Mouse (Mus musculus): ENCODE measurements around the gene Lcn11. TPM values are rescaled to one million over a fixed set of nuclear protein-coding genes. Genes with fewer than 3 reads are reported as not detected.
"Not testable (repeated sequence)": the region's sequence is repeated elsewhere in the genome, so short reads cannot be mapped to it uniquely, and the experiment has no call there.

The Lcn11 gene
- polyA plus RNA-seq (2015; fragmentation: Nextera tagmentation; extraction: Ambion mirVana), result not detected in 2 replicates

DNA sequence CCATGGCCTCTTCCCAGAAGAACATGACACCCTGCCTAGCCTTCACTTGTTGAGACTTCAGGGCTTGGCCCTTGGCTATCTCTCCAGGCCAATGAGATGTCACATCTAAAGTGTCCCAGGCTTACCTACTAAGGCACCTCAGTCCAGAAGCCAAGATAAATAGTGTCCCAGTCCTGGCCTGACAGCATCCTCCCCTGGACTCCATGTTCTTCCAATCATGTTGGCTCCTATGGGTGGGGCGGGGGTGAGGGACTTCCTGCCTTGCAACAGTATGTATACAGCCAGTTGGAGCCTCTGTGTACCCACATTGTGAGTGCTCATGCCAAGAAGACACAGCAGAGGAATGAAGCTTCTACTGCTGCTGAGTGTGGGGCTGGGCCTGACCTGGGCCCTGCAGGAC, at the start of gene Lcn11:
Lcn11 (plus strand) TSS at position 301 of the 400 bp plus-strand sequence.
- Histone ChIP-seq H3K4me3 (ENCODE audit: low read length) (no peak within 1 kb of the TSS), H3K9ac (ENCODE audit: low read depth, low read length) (no peak within 1 kb of the TSS), H3K9me3 (ENCODE audit: control insufficient read depth, low read length) (no peaks in the 10 kb centered on the region), H3K27me3 (replicated peaks; ENCODE audit: control insufficient read depth, insufficient read depth, low read length) (no peaks in the 10 kb centered on the region), H3K27ac (ENCODE audit: low read length) (no peak within 1 kb of the TSS), H3K4me2 (ENCODE audit: low read depth, low read length) (no peak within 1 kb of the TSS), H3K4me1 (ENCODE audit: control insufficient read depth, insufficient read depth, low read length) (no peaks in the 10 kb centered on the region), H3K36me3 (ENCODE audit: control insufficient read depth, insufficient read depth, low read length) (no peaks in the 10 kb centered on the region)
- no peak for ATAC-seq
- 78% methylated on average over 1 of the region's 1 CpGs for WGBS

DNA sequence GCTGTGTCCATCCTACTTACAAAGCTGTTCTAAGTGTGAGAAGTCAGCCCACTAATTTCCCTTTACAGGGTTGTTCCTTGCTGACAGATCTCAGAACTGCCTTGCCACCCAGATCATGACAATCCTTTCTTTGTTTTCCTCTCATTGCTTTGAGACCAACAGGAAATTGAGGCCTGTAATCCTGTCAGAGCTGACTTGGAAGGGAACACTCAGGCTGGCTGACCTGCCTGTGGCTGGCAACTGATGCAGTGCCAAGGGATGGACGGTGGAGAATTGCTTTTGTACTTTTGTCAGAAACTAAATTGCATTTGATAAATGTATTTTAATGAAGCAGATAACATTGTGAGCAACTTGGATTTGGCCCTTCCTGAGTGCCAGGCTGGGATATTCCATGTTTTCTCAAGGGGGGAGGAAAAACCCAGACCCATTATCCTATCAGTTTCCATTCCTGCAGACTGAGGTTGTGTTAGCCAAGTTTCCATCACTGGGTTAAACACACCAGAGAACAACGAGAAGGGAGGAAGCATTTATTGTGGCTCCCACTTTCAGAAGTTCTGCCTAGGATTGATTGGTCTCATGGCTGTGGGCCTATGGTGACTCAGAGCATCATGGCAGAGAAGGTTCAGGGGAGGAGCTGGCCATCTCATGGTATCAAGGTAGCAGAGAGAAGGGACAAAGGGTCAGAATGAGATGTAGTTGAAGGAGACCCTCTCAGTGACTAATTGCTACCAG, 43.5 kb upstream of the Lcn11 start:
- Histone ChIP-seq H3K9me3 (ENCODE audit: control insufficient read depth, low read length) (no peaks in the 10 kb centered on the region), H3K4me1 (ENCODE audit: control insufficient read depth, insufficient read depth, low read length) (no peaks in the 10 kb centered on the region), H3K4me3 (ENCODE audit: low read length) (no peak overlapping the region), H3K9ac (ENCODE audit: low read depth, low read length) (no peak overlapping the region), H3K36me3 (ENCODE audit: control insufficient read depth, insufficient read depth, low read length) (no peaks in the 10 kb centered on the region), H3K27me3 (replicated peaks; ENCODE audit: control insufficient read depth, insufficient read depth, low read length) (no peaks in the 10 kb centered on the region), H3K4me2 (ENCODE audit: low read depth, low read length) (no peak overlapping the region), H3K27ac (ENCODE audit: low read length) (no peak overlapping the region)
- 59% methylated on average over 2 of the region's 2 CpGs for WGBS
- ATAC-seq, result no peak

GRCm38 (mm10) chr2:25736709-25737108, 40.1 kb upstream of the Lcn11 start, which contains the start of gene Obp2b:
Gene Obp2b (plus strand): TSS chr2:25737009.
- not testable (repeated sequence) for H3K36me3 ChIP-seq (ENCODE audit: control insufficient read depth, insufficient read depth, low read length); H3K4me1 ChIP-seq (ENCODE audit: control insufficient read depth, insufficient read depth, low read length); ATAC-seq; H3K27me3 ChIP-seq (replicated peaks; ENCODE audit: control insufficient read depth, insufficient read depth, low read length); H3K4me2 ChIP-seq (ENCODE audit: low read depth, low read length); H3K4me3 ChIP-seq (ENCODE audit: low read length); H3K9me3 ChIP-seq (ENCODE audit: control insufficient read depth, low read length); H3K27ac ChIP-seq (ENCODE audit: low read length); H3K9ac ChIP-seq (ENCODE audit: low read depth, low read length)
- 71% methylated on average over 3 of the region's 3 CpGs for WGBS

DNA sequence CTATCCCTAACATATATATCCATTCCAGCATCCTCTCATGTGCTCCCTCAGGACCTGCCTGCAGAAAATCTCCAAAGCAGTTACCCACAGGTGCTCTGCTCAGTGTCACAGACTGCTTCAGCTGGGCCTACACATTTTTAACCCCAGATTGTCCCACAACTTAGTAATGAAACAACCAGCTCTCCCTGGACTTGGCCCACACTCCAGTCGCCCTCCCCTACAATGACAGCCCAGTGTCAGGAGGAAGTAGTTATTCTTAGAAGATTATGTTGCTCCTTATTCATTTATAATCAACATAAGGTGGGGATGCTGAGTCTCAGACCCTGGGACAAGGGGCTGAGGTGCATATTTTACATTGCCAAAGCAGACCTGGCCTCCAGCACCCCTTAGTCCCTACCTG, 35.1 kb upstream of the Lcn11 start:
- no peak overlapping the region for H3K27ac ChIP-seq (ENCODE audit: low read length)
- H3K36me3 ChIP-seq (ENCODE audit: control insufficient read depth, insufficient read depth, low read length), result no peaks in the 10 kb centered on the region
- no peaks in the 10 kb centered on the region for H3K4me1 ChIP-seq (ENCODE audit: control insufficient read depth, insufficient read depth, low read length)
- H3K9me3 ChIP-seq (ENCODE audit: control insufficient read depth, low read length), result no peaks in the 10 kb centered on the region
- WGBS, result 90% methylated on average over 1 of the region's 1 CpGs
- ATAC-seq, result no peak
- H3K27me3 ChIP-seq (replicated peaks; ENCODE audit: control insufficient read depth, insufficient read depth, low read length), result no peaks in the 10 kb centered on the region
- no peak overlapping the region for H3K9ac ChIP-seq (ENCODE audit: low read depth, low read length)
- no peak overlapping the region for H3K4me3 ChIP-seq (ENCODE audit: low read length)
- H3K4me2 ChIP-seq (ENCODE audit: low read depth, low read length), result no peak overlapping the region

- H3K27ac ChIP-seq (ENCODE audit: low read length), result no peak overlapping the region
- no peak overlapping the region for H3K9ac ChIP-seq (ENCODE audit: low read depth, low read length)
- H3K4me2 ChIP-seq (ENCODE audit: low read depth, low read length), result no peak overlapping the region
- no peaks in the 10 kb centered on the region for H3K9me3 ChIP-seq (ENCODE audit: control insufficient read depth, low read length)
- WGBS, result 88% methylated on average over 1 of the region's 1 CpGs
- H3K4me1 ChIP-seq (ENCODE audit: control insufficient read depth, insufficient read depth, low read length), result no peaks in the 10 kb centered on the region
- H3K27me3 ChIP-seq (replicated peaks; ENCODE audit: control insufficient read depth, insufficient read depth, low read length), result no peaks in the 10 kb centered on the region
- no peaks in the 10 kb centered on the region for H3K36me3 ChIP-seq (ENCODE audit: control insufficient read depth, insufficient read depth, low read length)
- no peak for ATAC-seq
- no peak overlapping the region for H3K4me3 ChIP-seq (ENCODE audit: low read length)
These were observed 22.6 kb upstream of the Lcn11 start for GRCm38 (mm10) chr2:25754201-25754600.

- WGBS, result 63% methylated on average over 4 of the region's 4 CpGs
- Histone ChIP-seq H3K27me3 (replicated peaks; ENCODE audit: control insufficient read depth, insufficient read depth, low read length) (no peaks in the 10 kb centered on the region), H3K36me3 (ENCODE audit: control insufficient read depth, insufficient read depth, low read length) (no peaks in the 10 kb centered on the region), H3K4me3 (ENCODE audit: low read length) (no peak overlapping the region), H3K9me3 (ENCODE audit: control insufficient read depth, low read length) (no peaks in the 10 kb centered on the region), H3K27ac (ENCODE audit: low read length) (no peak overlapping the region), H3K4me2 (ENCODE audit: low read depth, low read length) (no peak overlapping the region), H3K4me1 (ENCODE audit: control insufficient read depth, insufficient read depth, low read length) (no peaks in the 10 kb centered on the region), H3K9ac (ENCODE audit: low read depth, low read length) (no peak overlapping the region)
- ATAC-seq, result no peak
These were observed 18.7 kb upstream of the Lcn11 start for GRCm38 (mm10) chr2:25758064-25758625.

DNA sequence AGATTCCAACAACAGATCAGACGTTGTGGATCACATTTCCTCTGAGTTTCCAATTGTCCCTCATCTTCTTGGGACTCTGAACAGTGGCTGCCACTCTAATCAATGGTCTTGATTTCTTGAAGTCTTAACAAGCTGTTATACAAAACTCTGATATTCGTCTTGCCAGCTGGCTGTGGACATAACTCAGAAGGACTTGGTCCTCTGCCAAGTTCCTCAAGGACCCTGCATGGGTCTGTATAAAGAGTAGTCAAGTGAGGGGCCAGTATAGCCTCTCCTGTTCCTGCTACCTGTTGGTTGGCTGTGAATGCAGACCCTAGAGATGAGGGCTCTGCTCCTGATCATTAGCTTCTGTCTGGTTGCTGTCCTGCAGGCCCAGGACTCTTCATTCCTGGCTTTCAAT, 11.5 kb upstream of the Lcn11 start, which contains the start of gene Lcn3:
Lcn3 (plus strand) TSS at position 301 of the 400 bp plus-strand sequence.
- Histone ChIP-seq H3K36me3 (ENCODE audit: control insufficient read depth, insufficient read depth, low read length) (no peaks in the 10 kb centered on the region), H3K27ac (ENCODE audit: low read length) (no peak within 1 kb of the TSS)
- 42% methylated on average over 2 of the region's 2 CpGs for WGBS

GRCm38 (mm10) chr2:25767764-25768163, 9.1 kb upstream of the Lcn11 start:
- H3K4me1 ChIP-seq (ENCODE audit: control insufficient read depth, insufficient read depth, low read length), result no peaks in the 10 kb centered on the region
- WGBS, result 71% methylated on average over 4 of the region's 4 CpGs
- no peak overlapping the region for H3K27ac ChIP-seq (ENCODE audit: low read length)
- no peaks in the 10 kb centered on the region for H3K27me3 ChIP-seq (replicated peaks; ENCODE audit: control insufficient read depth, insufficient read depth, low read length)
- no peak overlapping the region for H3K9ac ChIP-seq (ENCODE audit: low read depth, low read length)
- no peaks in the 10 kb centered on the region for H3K9me3 ChIP-seq (ENCODE audit: control insufficient read depth, low read length)
- H3K36me3 ChIP-seq (ENCODE audit: control insufficient read depth, insufficient read depth, low read length), result no peaks in the 10 kb centered on the region
- no peak for ATAC-seq
- no peak overlapping the region for H3K4me2 ChIP-seq (ENCODE audit: low read depth, low read length)
- H3K4me3 ChIP-seq (ENCODE audit: low read length), result no peak overlapping the region

More for the DNA sequence above, 11.5 kb upstream of the Lcn11 start, which contains the start of gene Lcn3:
- Histone ChIP-seq H3K9ac (ENCODE audit: low read depth, low read length) (no peak within 1 kb of the TSS), H3K4me2 (ENCODE audit: low read depth, low read length) (no peak within 1 kb of the TSS), H3K4me3 (ENCODE audit: low read length) (no peak within 1 kb of the TSS), H3K9me3 (ENCODE audit: control insufficient read depth, low read length) (no peaks in the 10 kb centered on the region), H3K27me3 (replicated peaks; ENCODE audit: control insufficient read depth, insufficient read depth, low read length) (no peaks in the 10 kb centered on the region), H3K4me1 (ENCODE audit: control insufficient read depth, insufficient read depth, low read length) (no peaks in the 10 kb centered on the region)
- ATAC-seq, result no peak

DNA sequence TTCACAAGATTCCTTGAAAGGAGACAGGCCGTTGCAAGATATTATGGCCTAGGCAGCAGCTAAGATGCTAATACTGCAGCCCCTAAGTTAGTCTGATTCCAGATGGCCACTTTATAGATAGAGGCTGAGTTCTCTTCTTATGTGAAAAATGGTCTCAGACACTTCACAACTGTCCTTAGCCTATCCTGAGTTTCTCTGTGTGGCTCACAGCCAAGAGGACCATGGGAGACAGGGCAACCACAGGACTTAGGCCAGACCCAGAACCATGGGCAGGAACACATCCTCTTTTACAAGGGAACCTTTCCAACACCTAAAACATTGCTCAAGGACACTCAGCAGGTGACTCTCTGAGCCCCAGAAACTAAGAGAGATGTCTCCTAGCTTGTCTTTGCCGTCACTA, 3.3 kb upstream of the Lcn11 start:
- 88% methylated on average over 2 of the region's 2 CpGs for WGBS

More for the DNA sequence above, 3.3 kb upstream of the Lcn11 start:
- Histone ChIP-seq H3K36me3 (ENCODE audit: control insufficient read depth, insufficient read depth, low read length) (no peaks in the 10 kb centered on the region), H3K4me2 (ENCODE audit: low read depth, low read length) (no peak overlapping the region), H3K9me3 (ENCODE audit: control insufficient read depth, low read length) (no peaks in the 10 kb centered on the region), H3K27me3 (replicated peaks; ENCODE audit: control insufficient read depth, insufficient read depth, low read length) (no peaks in the 10 kb centered on the region), H3K27ac (ENCODE audit: low read length) (no peak overlapping the region), H3K4me1 (ENCODE audit: control insufficient read depth, insufficient read depth, low read length) (no peaks in the 10 kb centered on the region), H3K9ac (ENCODE audit: low read depth, low read length) (no peak overlapping the region), H3K4me3 (ENCODE audit: low read length) (no peak overlapping the region)
- ATAC-seq, result no peak
